Mouse (Mus musculus): Measurements from ENCODE around the gene Olfr130.

The Olfr130 gene

DNA sequence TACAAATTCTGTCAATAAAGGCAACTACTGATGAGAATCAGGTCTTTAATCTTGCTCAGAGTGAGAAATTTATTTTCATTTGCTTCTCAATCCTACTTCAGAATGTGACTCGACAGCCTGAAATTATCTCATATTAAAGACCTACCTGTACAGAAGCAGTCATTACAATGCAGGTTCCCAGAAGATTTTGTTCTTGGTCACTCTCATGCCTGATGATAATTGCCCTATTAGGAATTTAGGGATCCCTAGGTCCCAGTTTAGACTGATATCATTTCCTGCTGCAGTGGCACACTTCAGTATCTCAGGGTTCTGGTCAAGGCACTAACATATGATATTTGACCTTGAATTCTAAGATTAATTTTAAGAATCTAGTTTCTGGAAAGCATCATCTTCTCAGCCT is at the start of gene Olfr130:
Olfr130 (plus strand) TSS at position 301 of the 400 bp plus-strand sequence.
- DNase-seq (ENCODE audit: low spot score in 2 of 2) = no peak

DNA sequence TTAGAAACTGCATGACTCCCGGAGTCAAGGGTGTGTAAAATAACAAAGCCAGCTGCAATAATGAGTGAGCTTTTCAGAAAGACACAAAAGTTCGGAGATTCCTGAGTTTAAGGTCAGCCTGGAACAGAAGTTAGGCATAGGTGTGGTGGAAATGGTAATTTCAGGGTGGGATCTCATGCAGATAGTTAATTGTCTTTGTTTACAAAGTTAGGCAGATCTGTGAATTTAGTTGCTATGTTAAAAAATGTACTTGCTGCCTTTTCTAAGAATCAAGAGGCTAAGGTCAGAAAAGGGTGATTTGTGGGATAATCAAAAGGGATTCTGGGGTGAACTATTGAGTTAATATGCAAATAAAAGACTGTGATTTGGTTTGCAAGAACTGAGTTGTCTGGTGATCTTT is 47.4 kb upstream of the Olfr130 start:
- no peak for DNase-seq (ENCODE audit: low spot score in 2 of 2)

DNA sequence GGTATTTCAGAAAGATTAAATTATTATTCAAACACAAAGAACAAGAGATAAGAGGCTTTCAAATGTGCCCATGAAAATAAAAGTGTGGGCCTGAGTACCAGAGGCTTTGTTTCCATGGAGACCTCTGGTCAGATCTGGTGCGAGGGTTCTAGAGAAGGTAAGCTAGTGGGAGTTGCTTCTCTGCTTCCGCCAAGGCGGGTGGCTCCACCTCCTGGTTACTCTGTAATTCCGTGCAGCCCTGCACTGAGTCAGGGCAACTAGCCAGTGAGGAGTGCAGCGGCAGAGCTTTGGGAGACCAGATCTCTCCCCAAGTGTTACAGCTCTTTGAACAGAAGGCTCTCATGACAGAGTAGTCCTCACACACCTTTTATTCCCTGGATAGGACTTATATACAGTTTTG is 37.4 kb upstream of the Olfr130 start:
- no peak for DNase-seq (ENCODE audit: low spot score in 2 of 2)

DNA sequence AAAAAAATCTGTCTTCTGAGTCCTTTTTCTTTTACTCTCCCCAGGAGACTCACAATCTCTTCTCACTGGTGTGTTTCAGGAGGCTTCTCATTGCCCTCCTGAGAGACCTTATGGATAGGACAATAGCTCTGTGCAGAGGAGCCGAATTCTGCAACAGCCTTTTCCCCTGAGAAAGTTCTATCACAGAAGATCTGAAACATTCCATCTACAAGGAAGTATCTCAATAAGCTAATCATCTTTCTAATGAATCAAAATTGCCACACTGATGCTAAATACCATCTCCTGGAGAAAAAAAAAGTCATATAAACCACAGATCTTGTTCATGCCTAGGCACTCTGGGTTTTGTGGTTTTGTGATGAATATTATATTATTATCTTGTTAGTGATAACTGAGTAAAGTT is 3.7 kb upstream of the Olfr130 start, which contains the start of gene Olfr129:
Olfr129 (minus strand) TSS at position 101 of the 400 bp plus-strand sequence.
- DNase-seq (ENCODE audit: low spot score in 2 of 2) = no peak

DNA sequence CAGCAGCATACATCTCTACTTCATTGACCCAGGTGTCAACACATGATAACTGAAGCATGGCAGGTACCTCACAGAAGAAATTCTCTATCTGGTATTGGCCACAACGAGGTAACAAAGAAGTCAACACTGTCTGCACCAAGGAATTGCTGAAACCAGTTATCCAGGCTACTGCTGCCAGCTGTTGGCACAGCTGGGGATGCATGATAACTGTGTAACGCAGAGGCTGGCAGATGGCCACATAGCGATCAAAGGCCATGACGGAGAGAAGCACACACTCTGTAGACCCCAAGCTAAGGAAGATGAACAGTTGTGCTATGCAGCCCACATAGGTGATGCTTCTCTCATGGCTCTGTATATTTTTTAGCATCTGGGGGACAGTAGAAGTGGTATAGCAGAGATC is 18.6 kb downstream of the Olfr130 start:
- no peak for DNase-seq (ENCODE audit: low spot score in 2 of 2)

DNA sequence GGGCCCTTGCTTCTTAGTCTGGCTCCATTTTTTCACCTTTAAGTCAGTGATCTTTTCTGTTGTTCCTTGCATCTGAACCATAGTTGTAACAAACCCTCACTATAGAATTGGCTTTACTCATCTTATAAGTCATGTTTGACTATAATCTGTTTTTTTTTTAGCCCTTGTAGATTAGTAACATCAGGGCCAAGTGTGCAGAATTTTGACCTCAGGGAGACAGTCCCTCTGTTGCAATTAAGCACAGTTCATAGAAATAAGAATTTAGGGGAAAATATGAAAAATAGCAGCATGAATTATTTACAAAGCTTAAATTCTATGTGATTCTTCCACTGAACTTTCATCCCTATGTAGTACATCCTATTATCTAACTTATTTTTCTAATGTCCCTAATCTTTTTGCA is 24.9 kb downstream of the Olfr130 start, which contains the start of gene Olfr131:
Olfr131 (minus strand) TSS at position 101 of the 400 bp plus-strand sequence.
- no peak for DNase-seq (ENCODE audit: low spot score in 2 of 2)

Measured in spleen, postnatal 10 days (tissue).